Mouse (Mus musculus): ENCODE data around the gene Tmem270. TPM values are rescaled to one million over a fixed set of nuclear protein-coding genes. Genes with fewer than 3 reads are reported as not detected.

Gene Tmem270
- not detected in 2 replicates for polyA plus RNA-seq (2012; rRNA removed)

DNA sequence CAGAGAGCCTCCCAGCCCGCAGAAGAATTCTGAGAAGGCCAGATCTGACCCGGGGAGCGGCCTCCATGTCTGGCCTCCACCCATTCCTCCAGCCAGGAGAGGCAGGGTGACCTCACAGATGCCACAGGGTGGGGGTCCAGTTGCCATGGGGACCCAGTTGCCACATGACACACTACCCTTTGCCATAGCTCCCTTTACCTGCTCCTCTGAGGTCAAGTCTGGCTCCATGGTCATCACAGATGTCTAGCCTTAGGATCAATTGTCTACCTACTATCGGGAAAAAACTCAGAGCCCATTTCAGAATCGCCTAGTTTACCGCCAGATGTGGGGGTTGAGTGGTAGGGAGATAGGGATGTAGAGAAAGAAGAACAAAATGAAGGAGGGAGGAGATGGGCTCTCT, at the start of gene Tmem270:
TSS of gene Tmem270 (minus strand) at position 101 of the 400 bp plus-strand sequence.
- Histone ChIP-seq H3K4me3 (ENCODE audit: control insufficient read depth, insufficient read depth, low read length) (no peak within 1 kb of the TSS), H3K27ac (ENCODE audit: control insufficient read depth, insufficient read depth, low read length) (no peak within 1 kb of the TSS), H3K4me1 (replicated peaks; ENCODE audit: control insufficient read depth, insufficient read depth, low read length) (no peaks in the 10 kb centered on the region), H3K27me3 (ENCODE audit: control insufficient read depth, insufficient read depth, low read length) (no peaks in the 10 kb centered on the region), H3K36me3 (ENCODE audit: control insufficient read depth, insufficient read depth, low read length) (no peaks in the 10 kb centered on the region)
- no peak for DNase-seq
- WGBS: 91% methylated on average over 6 of the region's 6 CpGs
- TF ChIP-seq CTCF (IDR thresholded peaks at IDR 0.05; ENCODE audit: borderline replicate concordance, control insufficient read depth, extremely low read depth, insufficient read depth, low read length, poor library complexity) (no peak), POLR2A (IDR thresholded peaks at IDR 0.05; ENCODE audit: control insufficient read depth, extremely low read depth, insufficient read depth, low read length, poor library complexity) (no peak)

DNA sequence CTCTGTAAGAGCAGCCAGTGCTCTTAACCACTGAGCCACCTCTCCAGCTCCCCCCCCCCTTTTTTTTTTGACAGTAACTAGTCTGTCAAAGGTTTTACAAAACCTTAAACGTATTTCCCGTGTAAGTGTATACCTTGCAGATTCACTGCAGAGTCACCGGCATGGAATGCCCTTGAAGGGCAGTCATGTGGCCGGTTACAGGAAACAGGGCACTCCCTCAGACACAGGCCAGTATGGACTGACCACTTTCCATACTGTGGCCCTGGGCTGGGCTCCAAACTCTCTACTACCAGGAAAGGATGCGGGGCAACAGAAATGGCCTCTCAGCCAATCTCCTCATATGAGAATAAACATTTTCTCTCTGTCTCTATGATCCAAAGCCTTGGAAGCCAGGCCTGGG, 49.0 kb upstream of the Tmem270 start:
- H3K27ac ChIP-seq (ENCODE audit: control insufficient read depth, insufficient read depth, low read length): no peak overlapping the region
- 90% methylated on average over 5 of the region's 5 CpGs for WGBS
- no peak overlapping the region for H3K4me3 ChIP-seq (ENCODE audit: control insufficient read depth, insufficient read depth, low read length)
- no peaks in the 10 kb centered on the region for H3K36me3 ChIP-seq (ENCODE audit: control insufficient read depth, insufficient read depth, low read length)
- TF ChIP-seq CTCF (IDR thresholded peaks at IDR 0.05; ENCODE audit: borderline replicate concordance, control insufficient read depth, extremely low read depth, insufficient read depth, low read length, poor library complexity) (no peak), POLR2A (IDR thresholded peaks at IDR 0.05; ENCODE audit: control insufficient read depth, extremely low read depth, insufficient read depth, low read length, poor library complexity) (no peak)
- no peaks in the 10 kb centered on the region for H3K27me3 ChIP-seq (ENCODE audit: control insufficient read depth, insufficient read depth, low read length)
- H3K4me1 ChIP-seq (replicated peaks; ENCODE audit: control insufficient read depth, insufficient read depth, low read length): peaks cover 49% of the 10 kb centered on the region
- DNase-seq: no peak

DNA sequence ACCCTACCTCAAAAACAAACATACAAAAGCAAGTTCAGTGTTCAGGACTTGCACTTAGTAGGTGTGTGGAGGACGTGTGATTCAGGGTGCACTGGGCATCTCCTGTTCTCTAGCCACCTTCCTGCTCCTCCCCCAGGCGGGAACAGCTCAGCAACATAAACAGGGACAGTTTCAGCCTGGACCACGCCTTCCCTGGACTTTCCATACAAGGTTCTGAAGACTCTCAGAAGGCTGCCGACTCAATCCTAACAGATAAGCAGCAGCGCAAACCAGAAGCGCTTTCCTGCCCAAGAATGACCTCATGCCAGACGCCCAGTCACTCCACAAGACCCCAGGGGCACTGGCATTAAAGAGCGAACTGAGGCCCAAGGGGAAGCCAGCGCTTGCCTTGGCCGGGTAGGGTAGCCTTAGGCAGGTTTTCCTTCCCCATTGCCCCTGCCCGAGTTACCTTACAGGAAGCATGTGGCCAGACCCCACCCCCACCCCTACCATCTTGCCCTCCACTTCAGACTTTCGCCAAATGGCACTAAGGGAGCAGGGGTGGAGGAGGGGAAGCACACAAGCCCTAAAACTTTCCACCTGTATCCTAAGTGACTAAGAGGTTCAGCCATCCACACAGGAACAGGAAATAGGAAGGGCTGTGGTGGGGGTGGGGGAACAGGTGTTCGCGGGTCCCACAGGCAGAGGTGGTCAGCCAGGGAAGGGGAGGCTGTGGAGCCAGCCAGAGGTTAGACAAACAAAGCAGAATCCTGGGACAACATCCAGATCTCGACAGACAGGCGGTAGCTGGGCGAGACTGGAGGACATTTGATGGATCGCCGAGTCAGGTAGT, 44.7 kb upstream of the Tmem270 start:
- H3K27me3 ChIP-seq (ENCODE audit: control insufficient read depth, insufficient read depth, low read length): no peaks in the 10 kb centered on the region
- peak; percentile 60 for DNase-seq
- H3K36me3 ChIP-seq (ENCODE audit: control insufficient read depth, insufficient read depth, low read length): no peaks in the 10 kb centered on the region
- H3K4me1 ChIP-seq (replicated peaks; ENCODE audit: control insufficient read depth, insufficient read depth, low read length): peaks cover 49% of the 10 kb centered on the region
- no peak for TF ChIP-seq CTCF (IDR thresholded peaks at IDR 0.05; ENCODE audit: borderline replicate concordance, control insufficient read depth, extremely low read depth, insufficient read depth, low read length, poor library complexity)
- TF ChIP-seq POLR2A (IDR thresholded peaks at IDR 0.05; ENCODE audit: control insufficient read depth, extremely low read depth, insufficient read depth, low read length, poor library complexity): no peak
- peak overlapping the region; percentile 6 for H3K4me3 ChIP-seq (ENCODE audit: control insufficient read depth, insufficient read depth, low read length)
- 9% methylated on average over 19 of the region's 19 CpGs for WGBS
- H3K27ac ChIP-seq (ENCODE audit: control insufficient read depth, insufficient read depth, low read length): peak overlapping the region; percentile 42; the same call in 1 of the 2 replicates

DNA sequence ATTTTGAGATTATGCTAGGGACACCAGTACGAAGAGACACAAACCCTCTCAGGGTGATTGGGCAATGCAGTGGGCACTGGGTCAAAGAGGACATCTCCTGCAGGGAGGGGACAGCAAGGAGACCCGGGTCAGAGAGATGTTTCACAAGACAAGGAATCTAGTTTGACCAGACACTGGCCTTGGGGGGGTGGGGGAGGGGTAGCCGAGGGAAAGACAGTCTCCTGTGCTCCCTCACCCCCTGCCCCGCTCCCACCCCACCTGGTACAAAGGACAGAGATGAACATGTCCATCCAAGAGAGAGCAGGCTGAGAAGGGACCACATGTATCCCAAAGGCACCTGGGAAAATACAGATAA, 41.5 kb upstream of the Tmem270 start:
- Histone ChIP-seq H3K4me1 (replicated peaks; ENCODE audit: control insufficient read depth, insufficient read depth, low read length) (peaks cover 66% of the 10 kb centered on the region), H3K27me3 (ENCODE audit: control insufficient read depth, insufficient read depth, low read length) (no peaks in the 10 kb centered on the region), H3K27ac (ENCODE audit: control insufficient read depth, insufficient read depth, low read length) (peak overlapping the region; percentile 27; the same call in 1 of the 2 replicates), H3K36me3 (ENCODE audit: control insufficient read depth, insufficient read depth, low read length) (no peaks in the 10 kb centered on the region), H3K4me3 (ENCODE audit: control insufficient read depth, insufficient read depth, low read length) (no peak overlapping the region)
- 73% methylated on average over 4 of the region's 4 CpGs for WGBS
- TF ChIP-seq POLR2A (IDR thresholded peaks at IDR 0.05; ENCODE audit: control insufficient read depth, extremely low read depth, insufficient read depth, low read length, poor library complexity): no peak
- TF ChIP-seq CTCF (IDR thresholded peaks at IDR 0.05; ENCODE audit: borderline replicate concordance, control insufficient read depth, extremely low read depth, insufficient read depth, low read length, poor library complexity): no peak
- no peak for DNase-seq

DNA sequence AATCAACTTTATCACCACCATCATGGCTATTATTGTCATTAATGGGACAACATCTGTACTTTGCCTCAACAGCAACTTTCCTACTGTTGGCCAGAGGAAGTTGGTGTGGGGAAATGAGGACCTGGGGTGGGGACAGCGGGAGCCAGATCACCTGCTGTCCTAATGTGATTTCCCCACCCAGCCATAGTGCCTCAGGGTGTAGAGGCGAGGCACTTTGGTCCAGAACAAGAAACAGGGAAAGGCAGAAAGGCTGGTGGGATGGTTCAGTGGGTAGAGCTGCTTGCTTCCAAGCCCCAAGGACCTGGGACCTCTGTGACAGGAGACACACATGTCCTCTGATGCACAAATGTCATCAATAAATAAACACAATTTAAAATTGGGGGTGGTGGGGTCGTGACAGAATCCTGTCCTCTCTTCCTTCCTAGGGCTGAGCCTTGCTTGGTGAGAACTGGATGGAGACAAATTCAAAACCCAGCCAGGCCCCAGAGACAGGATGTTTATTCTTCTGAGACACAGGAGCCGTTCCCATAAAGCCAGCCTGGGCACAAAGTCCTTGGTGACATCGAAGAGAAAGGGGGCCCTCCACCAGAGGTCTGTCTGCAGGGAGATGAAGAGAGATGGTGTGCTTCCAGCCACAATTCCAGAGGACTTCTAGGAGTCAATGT, 41.0 kb upstream of the Tmem270 start:
- 45% methylated on average over 5 of the region's 5 CpGs for WGBS
- DNase-seq: no peak
- Histone ChIP-seq H3K36me3 (ENCODE audit: control insufficient read depth, insufficient read depth, low read length) (no peaks in the 10 kb centered on the region), H3K4me3 (ENCODE audit: control insufficient read depth, insufficient read depth, low read length) (no peak overlapping the region), H3K27ac (ENCODE audit: control insufficient read depth, insufficient read depth, low read length) (peak overlapping the region; percentile 37; the same call in 1 of the 2 replicates), H3K27me3 (ENCODE audit: control insufficient read depth, insufficient read depth, low read length) (no peaks in the 10 kb centered on the region), H3K4me1 (replicated peaks; ENCODE audit: control insufficient read depth, insufficient read depth, low read length) (peaks cover 68% of the 10 kb centered on the region)
- TF ChIP-seq POLR2A (IDR thresholded peaks at IDR 0.05; ENCODE audit: control insufficient read depth, extremely low read depth, insufficient read depth, low read length, poor library complexity) (no peak), CTCF (IDR thresholded peaks at IDR 0.05; ENCODE audit: borderline replicate concordance, control insufficient read depth, extremely low read depth, insufficient read depth, low read length, poor library complexity) (no peak)

DNA sequence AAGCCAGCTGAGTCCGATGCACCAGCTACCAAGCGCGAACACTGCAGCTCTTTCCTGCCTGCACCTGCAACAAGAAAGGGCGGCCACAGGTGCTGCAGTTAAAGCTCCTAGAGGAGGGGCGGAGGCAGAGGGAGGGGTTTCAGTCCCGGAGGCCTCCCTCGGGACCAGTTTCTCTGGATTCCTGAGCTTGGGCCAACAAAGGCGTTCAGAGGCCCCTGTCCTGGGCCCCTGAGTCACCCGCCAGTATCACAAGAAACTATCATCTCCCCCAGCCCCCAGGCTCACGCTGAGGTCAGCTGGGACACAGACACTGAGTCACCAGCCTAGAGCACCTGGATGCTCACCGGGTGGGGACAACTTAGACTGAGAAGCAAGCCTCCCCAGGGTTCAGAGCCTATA, 40.3 kb upstream of the Tmem270 start, which contains the start of gene Cldn4:
TSS of gene Cldn4 (minus strand) at position 78 of the 399 bp plus-strand sequence.
- peak; percentile 77 for DNase-seq
- WGBS: 21% methylated on average over 11 of the region's 11 CpGs
- peak within 1 kb of the TSS; percentile 82 for H3K27ac ChIP-seq (ENCODE audit: control insufficient read depth, insufficient read depth, low read length)
- TF ChIP-seq CTCF (IDR thresholded peaks at IDR 0.05; ENCODE audit: borderline replicate concordance, control insufficient read depth, extremely low read depth, insufficient read depth, low read length, poor library complexity) (no peak), POLR2A (IDR thresholded peaks at IDR 0.05; ENCODE audit: control insufficient read depth, extremely low read depth, insufficient read depth, low read length, poor library complexity) (no peak; the same call in 1 of the 2 replicates)
- H3K27me3 ChIP-seq (ENCODE audit: control insufficient read depth, insufficient read depth, low read length): no peaks in the 10 kb centered on the region
- H3K4me3 ChIP-seq (ENCODE audit: control insufficient read depth, insufficient read depth, low read length): peak within 1 kb of the TSS; percentile 40
- peaks cover 69% of the 10 kb centered on the region for H3K4me1 ChIP-seq (replicated peaks; ENCODE audit: control insufficient read depth, insufficient read depth, low read length)
- H3K36me3 ChIP-seq (ENCODE audit: control insufficient read depth, insufficient read depth, low read length): no peaks in the 10 kb centered on the region

Measured in thymus, adult 2 months (tissue).